Mouse (Mus musculus): Measurements from ENCODE around the gene Prpsap1. TPM values are rescaled to one million over a fixed set of nuclear protein-coding genes. Genes with fewer than 3 reads are reported as not detected.

The Prpsap1 gene
- polyA plus RNA-seq, 3 experiments from 2014 or later = 23.4 to 58.2 (median 50.6) TPM

- no peak for ATAC-seq
Observed at GRCm38 (mm10) chr11:116442867-116443177, 51.2 kb downstream of the Prpsap1 start.

- no peak for ATAC-seq
Observed at GRCm38 (mm10) chr11:116442129-116442866, 51.7 kb downstream of the Prpsap1 start.

- ATAC-seq = no peak
Observed at GRCm38 (mm10) chr11:116440408-116441068, 53.5 kb downstream of the Prpsap1 start.

GRCm38 (mm10) chr11:116439269-116440240, 54.4 kb downstream of the Prpsap1 start:
- ATAC-seq = peak; percentile 32

- ATAC-seq = no peak
Observed at GRCm38 (mm10) chr11:116437541-116437940, 56.5 kb downstream of the Prpsap1 start.

- ATAC-seq = no peak
Observed at GRCm38 (mm10) chr11:116436725-116437331, 57.2 kb downstream of the Prpsap1 start.

GRCm38 (mm10) chr11:116435992-116436724, 57.8 kb downstream of the Prpsap1 start:
- no peak for ATAC-seq

- ATAC-seq = no peak
Observed at GRCm38 (mm10) chr11:116434967-116435752, 58.8 kb downstream of the Prpsap1 start.

GRCm38 (mm10) chr11:116434287-116434966, 59.6 kb downstream of the Prpsap1 start:
- no peak for ATAC-seq

- peak; percentile 93 for ATAC-seq
Observed at GRCm38 (mm10) chr11:116433356-116434286, 60.4 kb downstream of the Prpsap1 start, which contains the start of gene Ubald2. Gene Ubald2 (plus strand): TSS chr11:116434094.

GRCm38 (mm10) chr11:116432593-116433355, 61.2 kb downstream of the Prpsap1 start:
- ATAC-seq = no peak

GRCm38 (mm10) chr11:116432127-116432526, 61.9 kb downstream of the Prpsap1 start:
- no peak for ATAC-seq

- no peak for ATAC-seq
Observed at GRCm38 (mm10) chr11:116431428-116432077, 62.4 kb downstream of the Prpsap1 start.

- ATAC-seq = no peak
Observed at GRCm38 (mm10) chr11:116430723-116431427, 63.1 kb downstream of the Prpsap1 start.

GRCm38 (mm10) chr11:116429862-116430613, 64.0 kb downstream of the Prpsap1 start:
- ATAC-seq = no peak

All from inflammation-experienced regulatory T-cells, adult 6 months (primary cell).